Mouse (Mus musculus) stomach, embryonic 15.5 days (tissue): ENCODE results near the gene Alox5ap. TPM values are rescaled to one million over a fixed set of nuclear protein-coding genes. Genes with fewer than 3 reads are reported as not detected.

Experiments used
- ATAC-seq: fragments of 200-750 bp; cut with Nextera tagmentation; 2 replicates; pipeline ENCODE4 v1.8.0; 2017; ENCODE audit warnings: low read depth, moderate number of reproducible peaks, moderate TSS enrichment; ENCODE audit not compliant: insufficient read depth, low FRiP score
- H3K27ac ChIP-seq: fragments of 300-500 bp; sonication (generic); 2 replicates; pipeline ENCODE4 v1.5.1; 2015; ENCODE audit warnings: mild to moderate bottlenecking, inconsistent platforms
- H3K27me3 ChIP-seq: fragments of 300-500 bp; sonication (generic); replicated peaks from 2 replicates; pipeline ENCODE4 v1.6.1; 2015; ENCODE audit warnings: inconsistent platforms
- H3K36me3 ChIP-seq: fragments of 300-500 bp; sonication (generic); 2 replicates; pipeline ENCODE4 v1.6.1; 2015; ENCODE audit warnings: inconsistent platforms
- H3K4me1 ChIP-seq: fragments of 300-500 bp; sonication (generic); 2 replicates; pipeline ENCODE4 v1.6.1; 2015; ENCODE audit warnings: inconsistent platforms
- H3K4me2 ChIP-seq: fragments of 300-500 bp; sonication (generic); 2 replicates; pipeline ENCODE4 v1.6.1; 2015; ENCODE audit warnings: mild to moderate bottlenecking, inconsistent platforms
- H3K4me3 ChIP-seq: fragments of 300-500 bp; sonication (generic); replicated peaks from 2 replicates; pipeline ENCODE4 v1.5.1; 2015; ENCODE audit warnings: inconsistent platforms
- H3K9ac ChIP-seq: fragments of 300-500 bp; sonication (generic); 2 replicates; pipeline ENCODE4 v1.6.1; 2015; ENCODE audit warnings: inconsistent platforms
- H3K9me3 ChIP-seq: fragments of 300-500 bp; sonication (generic); 2 replicates; pipeline ENCODE4 v1.6.1; 2016; ENCODE audit warnings: inconsistent platforms
- WGBS: fragments of 180-500 bp; shearing (Covaris S2); methylation state at CpG from one replicate; pipeline ENCODE4 v1.1.7; 2015; 5-methylcytosine and 5-hydroxymethylcytosine counted together
- polyA plus RNA-seq: library from polyadenylated mRNA; unstranded; fragments of >200 nt; fragmentation: Nextera tagmentation; extraction: Ambion mirVana; gene quantifications from 2 replicates; pipeline ENCODE4 v1.2.1, GENCODE M21; 2015

Alox5ap gene
- polyA plus RNA-seq, 1 experiment from 2014 or later = 32.2 TPM

DNA sequence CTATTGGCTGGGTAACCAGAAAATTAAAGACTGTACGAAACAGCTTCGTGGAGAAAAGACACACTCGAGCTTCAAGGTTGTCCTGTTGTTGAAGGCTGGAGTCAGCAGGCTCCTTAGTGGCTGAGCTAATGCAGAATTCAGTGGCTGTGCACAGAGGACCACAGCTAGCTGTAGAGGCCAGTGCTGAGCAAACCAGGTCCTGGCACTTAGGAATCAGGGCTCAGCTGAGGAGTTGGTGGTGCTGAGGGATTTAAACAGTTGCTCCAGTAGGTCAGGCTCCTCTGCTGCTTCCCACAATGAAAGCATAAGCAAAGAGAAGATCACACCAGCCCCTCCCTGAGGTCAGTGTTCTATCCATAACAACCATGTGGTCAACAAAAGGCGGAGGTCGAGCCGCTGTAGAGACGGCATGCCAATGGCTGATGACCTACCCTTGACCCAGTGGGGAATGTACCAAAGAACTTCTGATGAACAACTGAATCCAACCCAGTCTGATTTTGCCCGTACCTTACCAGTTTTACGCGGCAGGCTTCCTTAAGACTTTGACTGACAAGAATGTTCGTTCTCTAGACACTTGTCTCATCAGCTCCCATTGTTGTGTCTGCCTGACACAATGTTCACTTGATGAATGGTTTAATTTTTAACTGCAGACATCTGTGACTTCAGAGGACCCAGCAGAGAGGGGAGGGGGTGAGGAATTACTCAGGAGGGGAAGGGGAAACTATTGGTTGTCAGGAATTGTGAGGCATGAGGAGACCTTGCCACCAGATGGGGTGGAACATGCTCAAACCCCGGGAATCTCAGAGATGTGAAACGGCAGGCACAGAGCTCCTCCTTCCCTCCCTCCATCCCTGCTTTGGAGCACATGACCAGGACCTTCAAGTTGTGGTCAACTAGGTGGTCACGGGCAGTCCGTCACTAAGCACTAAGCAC lies 57.6 kb downstream of the Alox5ap start:
- H3K4me2 ChIP-seq = no peak overlapping the region
- no peaks in the 10 kb centered on the region for H3K36me3 ChIP-seq
- H3K9me3 ChIP-seq = no peaks in the 10 kb centered on the region
- no peak overlapping the region for H3K9ac ChIP-seq
- 27% methylated on average over 15 of the region's 15 CpGs for WGBS
- peak overlapping the region; percentile 52; the same call in 1 of the 2 replicates for H3K27ac ChIP-seq
- peaks cover 34% of the 10 kb centered on the region for H3K4me1 ChIP-seq
- no peak overlapping the region for H3K4me3 ChIP-seq
- no peaks in the 10 kb centered on the region for H3K27me3 ChIP-seq
- no peak for ATAC-seq

DNA sequence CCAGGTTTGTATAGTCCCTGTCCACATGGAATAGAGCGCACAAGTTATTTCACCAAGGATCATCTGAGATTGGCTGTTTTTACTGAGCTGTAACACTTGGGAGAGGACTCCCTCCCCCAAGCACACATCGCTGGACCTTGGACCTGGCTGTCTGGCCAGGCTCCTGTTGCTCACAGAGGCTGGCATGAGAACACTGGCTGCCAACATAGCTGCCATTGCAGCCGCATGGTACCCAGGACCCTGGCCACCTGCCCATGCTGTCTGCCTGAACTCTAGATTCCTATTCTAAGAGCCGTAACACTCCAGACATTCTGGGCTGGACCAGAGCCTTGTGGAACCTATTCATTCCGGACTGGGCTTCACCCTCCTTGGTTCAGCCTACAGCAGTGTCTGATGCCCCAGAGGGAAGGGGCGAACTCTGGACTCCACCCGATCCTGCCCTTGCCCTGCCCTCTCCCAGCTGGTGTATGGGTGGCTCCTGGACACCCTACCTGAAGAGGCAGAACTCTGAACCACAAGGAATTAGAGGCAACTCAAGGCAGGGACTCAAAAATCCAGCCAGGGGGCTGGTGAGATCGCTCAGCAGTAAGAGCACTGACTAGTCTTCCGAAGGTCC lies 58.5 kb downstream of the Alox5ap start:
- 76% methylated on average over 9 of the region's 9 CpGs for WGBS
- ATAC-seq = no peak

DNA sequence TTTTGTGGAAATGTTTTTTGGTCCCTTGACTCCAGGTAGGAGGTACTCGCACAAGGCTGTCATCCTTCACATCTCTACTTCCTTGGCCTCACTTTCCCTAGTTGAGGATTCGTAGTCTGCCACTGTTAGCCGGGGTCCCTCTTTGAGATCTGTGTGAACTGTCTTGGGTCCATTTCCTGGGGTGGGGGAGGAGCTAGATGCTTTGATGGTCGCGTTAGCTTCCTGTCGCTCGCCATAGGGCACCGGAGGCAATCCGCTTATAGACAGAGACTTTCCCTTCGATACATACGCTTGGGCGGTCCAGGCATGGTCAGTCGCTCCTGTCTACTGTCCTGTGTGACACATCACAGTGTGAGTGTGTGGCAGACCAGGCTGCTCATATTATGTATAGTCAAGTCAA lies 60.2 kb downstream of the Alox5ap start:
- no peak overlapping the region for H3K4me3 ChIP-seq
- WGBS = 80% methylated on average over 13 of the region's 13 CpGs
- H3K9me3 ChIP-seq = no peaks in the 10 kb centered on the region
- peaks cover 39% of the 10 kb centered on the region for H3K4me1 ChIP-seq
- no peaks in the 10 kb centered on the region for H3K27me3 ChIP-seq
- no peak overlapping the region for H3K4me2 ChIP-seq
- H3K9ac ChIP-seq = no peak overlapping the region
- no peak overlapping the region for H3K27ac ChIP-seq
- ATAC-seq = no peak
- H3K36me3 ChIP-seq = no peaks in the 10 kb centered on the region

More for the DNA sequence above, 58.5 kb downstream of the Alox5ap start:
- no peaks in the 10 kb centered on the region for H3K36me3 ChIP-seq
- H3K27ac ChIP-seq = no peak overlapping the region
- H3K4me3 ChIP-seq = no peak overlapping the region
- H3K9ac ChIP-seq = no peak overlapping the region
- no peak overlapping the region for H3K4me2 ChIP-seq
- H3K9me3 ChIP-seq = no peaks in the 10 kb centered on the region
- no peaks in the 10 kb centered on the region for H3K27me3 ChIP-seq
- peaks cover 34% of the 10 kb centered on the region for H3K4me1 ChIP-seq

DNA sequence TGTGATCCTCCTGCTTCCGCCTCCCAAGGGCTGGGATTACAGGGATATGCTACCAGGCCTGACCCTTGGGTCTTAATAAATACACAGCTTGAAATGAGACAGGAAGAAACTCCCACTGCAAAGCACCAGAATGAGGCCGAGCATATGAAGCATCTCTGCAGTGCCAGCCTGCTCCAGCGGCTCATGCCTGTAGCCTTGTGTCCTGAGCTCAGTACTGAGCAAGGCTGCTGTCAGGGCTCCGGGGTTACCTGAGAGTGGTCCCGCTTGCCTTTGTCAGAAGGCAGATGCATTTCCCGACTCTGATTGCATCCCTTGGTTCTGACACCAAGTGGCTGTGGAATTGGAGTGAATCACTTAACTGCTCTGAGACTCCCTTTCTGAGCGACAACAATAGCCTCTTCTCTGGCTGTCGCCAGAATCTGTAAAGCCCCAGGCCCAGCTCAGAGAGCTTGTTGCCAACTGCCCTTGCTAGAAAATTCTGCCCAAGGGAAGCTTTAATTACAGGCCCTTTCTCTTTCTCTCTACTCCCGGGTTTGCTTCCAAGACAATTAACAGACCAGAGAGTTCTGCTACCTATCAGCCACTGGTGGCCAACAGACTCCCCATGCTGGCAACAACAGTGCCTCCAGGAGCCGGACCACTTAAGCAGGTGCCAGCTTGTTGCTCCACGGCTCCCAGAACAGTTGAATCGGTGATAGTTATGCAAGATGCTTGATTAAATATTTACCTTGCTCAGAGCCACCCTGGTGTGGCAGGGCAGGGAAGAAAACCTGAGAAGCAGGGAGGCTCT lies 64.7 kb downstream of the Alox5ap start:
- Histone ChIP-seq H3K9me3 (no peaks in the 10 kb centered on the region), H3K27me3 (no peaks in the 10 kb centered on the region), H3K27ac (no peak overlapping the region), H3K9ac (no peak overlapping the region), H3K4me3 (no peak overlapping the region), H3K36me3 (no peaks in the 10 kb centered on the region), H3K4me2 (no peak overlapping the region), H3K4me1 (peaks cover 16% of the 10 kb centered on the region)
- WGBS = 53% methylated on average over 12 of the region's 12 CpGs
- ATAC-seq = 0 out of 2 replicates have a peak, but pooled peaks have one; percentile 50

DNA sequence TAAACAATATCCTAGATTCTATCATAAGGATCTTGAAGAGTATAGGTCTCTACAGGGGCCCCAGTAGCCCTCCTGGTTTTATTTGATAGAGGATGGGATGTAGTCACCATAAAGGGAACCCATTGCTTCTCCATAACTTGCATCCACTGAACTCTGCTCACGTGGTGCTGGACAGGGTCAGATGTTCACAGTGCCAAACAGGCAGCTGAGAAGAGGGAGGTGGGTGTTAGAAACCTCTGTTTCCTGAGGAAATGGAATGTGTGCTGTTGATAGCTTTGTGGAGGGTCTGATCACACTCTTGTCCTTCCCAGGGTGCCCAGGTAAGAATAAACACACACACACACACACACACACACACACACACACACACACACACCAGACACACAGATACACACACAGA lies 66.0 kb downstream of the Alox5ap start:
- no peak overlapping the region for H3K9ac ChIP-seq
- H3K36me3 ChIP-seq = no peaks in the 10 kb centered on the region
- no peak overlapping the region for H3K4me3 ChIP-seq
- no peaks in the 10 kb centered on the region for H3K27me3 ChIP-seq
- peaks cover 16% of the 10 kb centered on the region for H3K4me1 ChIP-seq
- H3K9me3 ChIP-seq = no peaks in the 10 kb centered on the region
- no peak overlapping the region for H3K27ac ChIP-seq
- 40% methylated on average over 1 of the region's 1 CpGs for WGBS
- H3K4me2 ChIP-seq = no peak overlapping the region
- ATAC-seq = no peak

DNA sequence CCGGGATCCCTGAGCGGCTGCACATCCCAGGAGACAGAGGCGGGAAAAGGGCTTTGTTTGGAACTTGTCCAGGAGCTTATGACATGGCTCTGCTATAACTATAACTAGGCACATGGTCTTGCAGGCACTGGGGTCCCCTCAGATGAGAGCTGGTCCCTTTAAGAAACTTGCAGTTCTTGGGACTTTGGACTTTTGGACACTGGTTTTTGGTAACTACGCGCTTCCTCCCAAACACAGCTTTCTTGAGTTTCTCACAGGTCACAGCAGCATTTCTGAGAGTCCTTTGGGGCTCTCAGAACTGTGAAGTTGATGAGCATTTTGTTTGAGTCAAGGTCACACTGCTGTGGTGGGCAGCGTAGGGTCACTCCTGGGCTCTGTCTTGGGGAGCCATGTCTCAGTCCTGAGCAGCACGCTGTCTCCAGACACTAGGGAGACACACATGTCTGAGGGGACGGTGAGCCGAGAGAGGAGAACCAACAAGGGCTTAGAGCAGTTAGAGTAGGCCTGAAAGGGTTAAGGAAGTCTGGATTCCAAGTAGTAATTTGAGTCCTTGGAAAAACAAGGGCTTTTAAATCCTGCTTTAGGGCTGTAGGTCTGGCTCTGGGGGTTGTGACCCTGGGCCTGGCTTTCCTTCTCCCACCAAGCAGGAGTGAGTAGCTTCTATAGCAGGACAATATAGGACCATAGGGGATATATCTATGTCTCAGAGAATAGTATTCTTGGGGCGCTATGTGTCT lies 67.0 kb downstream of the Alox5ap start:
- peaks cover 16% of the 10 kb centered on the region for H3K4me1 ChIP-seq
- no peaks in the 10 kb centered on the region for H3K27me3 ChIP-seq
- no peak overlapping the region for H3K4me3 ChIP-seq
- no peak overlapping the region for H3K9ac ChIP-seq
- WGBS = 45% methylated on average over 10 of the region's 10 CpGs
- no peaks in the 10 kb centered on the region for H3K36me3 ChIP-seq
- no peaks in the 10 kb centered on the region for H3K9me3 ChIP-seq
- ATAC-seq = no peak
- no peak overlapping the region for H3K4me2 ChIP-seq
- H3K27ac ChIP-seq = peak overlapping the region; percentile 21; the same call in 1 of the 2 replicates

DNA sequence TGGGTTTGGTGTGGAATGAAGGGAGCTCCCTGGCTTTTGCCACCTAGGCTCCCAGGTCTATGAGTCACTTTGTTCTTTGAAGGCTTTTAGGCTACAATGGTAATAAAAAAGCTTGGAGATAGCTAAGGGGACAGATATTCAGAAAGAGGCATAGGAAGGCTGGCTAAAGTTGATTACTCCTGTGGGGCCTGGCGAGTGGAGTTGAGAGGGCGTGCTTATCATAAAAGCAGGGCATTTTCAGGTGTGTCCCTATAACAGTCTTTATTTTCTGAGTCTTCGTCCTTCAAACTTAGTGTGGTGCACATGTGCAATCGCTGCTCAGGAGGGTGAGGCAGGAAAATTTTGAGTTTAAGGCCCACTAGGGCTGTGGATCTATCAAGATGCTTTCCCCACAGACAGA lies 68.2 kb downstream of the Alox5ap start:
- Histone ChIP-seq H3K27me3 (no peaks in the 10 kb centered on the region), H3K9ac (no peak overlapping the region), H3K27ac (no peak overlapping the region), H3K36me3 (no peaks in the 10 kb centered on the region), H3K4me3 (no peak overlapping the region), H3K4me2 (no peak overlapping the region), H3K4me1 (peaks cover 16% of the 10 kb centered on the region), H3K9me3 (no peaks in the 10 kb centered on the region)
- WGBS = 83% methylated on average over 4 of the region's 4 CpGs
- no peak for ATAC-seq

DNA sequence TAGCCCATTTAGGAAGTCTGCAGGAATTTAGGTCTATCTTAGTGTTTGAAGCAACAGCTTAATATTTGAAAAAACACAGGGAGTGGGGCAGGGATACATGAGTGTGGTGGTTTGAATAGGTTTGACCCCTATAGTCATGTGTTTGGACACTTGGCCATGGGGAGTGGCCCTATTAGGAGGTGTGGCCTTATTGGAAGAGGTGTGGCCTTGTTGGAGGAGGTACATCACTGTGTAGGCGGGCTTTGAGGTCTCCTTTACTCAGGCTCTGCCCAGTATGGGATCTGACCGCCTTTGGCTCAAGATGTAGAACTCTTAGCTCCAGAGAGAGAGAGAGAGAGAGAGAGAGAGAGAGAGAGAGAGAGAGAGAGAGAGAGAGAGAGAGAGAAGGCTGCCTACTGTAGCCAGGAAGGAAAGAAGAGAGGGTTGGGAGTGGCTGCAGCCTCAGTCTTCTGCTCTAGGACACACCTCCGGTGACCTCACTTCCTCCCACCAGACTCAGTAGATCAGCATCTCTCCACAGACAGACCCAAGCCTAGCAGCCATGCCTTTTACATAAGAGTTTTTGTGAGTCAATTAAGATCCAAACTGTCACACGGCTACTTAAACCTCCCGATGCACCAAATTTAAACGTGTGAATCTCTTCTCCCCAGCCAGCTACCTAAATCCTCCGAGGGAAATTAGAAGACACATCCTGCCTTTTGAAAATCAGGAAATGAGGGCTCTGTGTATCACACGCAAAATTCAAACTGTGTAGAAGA lies 69.6 kb downstream of the Alox5ap start:
- no peak for ATAC-seq
- H3K27me3 ChIP-seq = no peaks in the 10 kb centered on the region
- WGBS = 84% methylated on average over 8 of the region's 8 CpGs
- H3K27ac ChIP-seq = no peak overlapping the region
- no peaks in the 10 kb centered on the region for H3K36me3 ChIP-seq
- no peak overlapping the region for H3K4me2 ChIP-seq
- no peak overlapping the region for H3K4me3 ChIP-seq
- no peak overlapping the region for H3K9ac ChIP-seq
- peaks cover 15% of the 10 kb centered on the region for H3K4me1 ChIP-seq
- no peaks in the 10 kb centered on the region for H3K9me3 ChIP-seq

DNA sequence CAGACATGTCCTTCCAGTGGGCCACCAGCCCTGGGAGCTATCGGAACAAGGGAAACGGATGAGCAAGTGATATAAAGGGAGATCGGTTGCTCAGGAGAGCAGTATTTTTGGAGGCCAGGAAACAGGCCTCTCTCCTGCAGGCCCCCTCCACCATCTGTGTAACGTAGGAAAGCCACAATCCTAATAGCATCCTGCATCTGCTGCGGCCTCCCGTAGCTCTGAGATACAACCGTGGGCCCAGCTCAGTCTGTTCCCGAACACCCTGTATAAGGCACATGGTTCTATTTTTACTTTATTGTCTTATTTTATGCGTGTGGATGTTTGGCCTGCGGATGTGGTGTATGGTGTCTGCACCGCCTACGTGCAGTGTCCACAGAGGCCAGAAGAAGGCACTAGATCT lies 70.4 kb downstream of the Alox5ap start:
- Histone ChIP-seq H3K4me2 (no peak overlapping the region), H3K27ac (no peak overlapping the region), H3K27me3 (no peaks in the 10 kb centered on the region), H3K36me3 (no peaks in the 10 kb centered on the region), H3K4me3 (no peak overlapping the region), H3K9me3 (no peaks in the 10 kb centered on the region), H3K4me1 (peaks cover 6% of the 10 kb centered on the region; the same call in 1 of the 2 replicates), H3K9ac (no peak overlapping the region)
- ATAC-seq = no peak
- 91% methylated on average over 12 of the region's 12 CpGs for WGBS

DNA sequence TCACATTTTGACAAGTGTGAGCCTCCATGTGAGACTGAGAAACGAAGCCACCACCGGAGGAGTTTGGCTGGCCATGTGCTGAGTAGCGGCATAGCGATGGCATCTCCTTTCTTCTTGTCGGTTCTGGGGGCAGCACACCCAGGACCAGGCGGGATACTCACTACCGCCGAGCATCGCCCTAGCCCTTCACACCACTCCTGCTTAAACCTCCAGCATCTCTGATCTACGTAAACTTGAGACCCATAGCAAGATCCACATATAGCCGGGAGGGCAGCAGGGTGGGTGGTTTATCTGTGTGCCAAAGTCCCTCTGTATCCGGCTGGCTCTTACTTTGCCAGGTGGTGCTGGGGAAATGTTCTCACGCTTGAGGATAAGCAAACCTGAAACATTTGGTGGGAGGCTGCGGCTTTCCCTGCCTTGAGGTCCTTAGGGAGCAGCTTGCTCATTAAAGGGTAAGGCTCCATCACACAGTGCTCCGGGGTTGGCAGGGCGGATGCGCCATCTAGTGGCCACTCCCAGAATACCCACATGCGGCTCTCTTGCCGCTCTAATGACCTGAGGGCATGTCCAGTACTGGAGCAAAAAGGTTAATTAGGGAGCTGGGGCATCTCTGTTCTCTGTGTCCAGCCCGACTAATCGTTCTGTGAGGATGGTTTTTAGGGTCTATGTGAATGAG lies 71.1 kb downstream of the Alox5ap start:
- peak; percentile 57; the same call in 1 of the 2 replicates for ATAC-seq
- H3K9ac ChIP-seq = no peak overlapping the region
- WGBS = 47% methylated on average over 21 of the region's 21 CpGs
- H3K27me3 ChIP-seq = no peaks in the 10 kb centered on the region
- no peak overlapping the region for H3K27ac ChIP-seq
- H3K36me3 ChIP-seq = no peaks in the 10 kb centered on the region
- H3K4me3 ChIP-seq = no peak overlapping the region
- no peak overlapping the region for H3K4me2 ChIP-seq
- H3K4me1 ChIP-seq = peaks cover 6% of the 10 kb centered on the region; the same call in 1 of the 2 replicates
- H3K9me3 ChIP-seq = no peaks in the 10 kb centered on the region
